Mouse (Mus musculus): ENCODE data around the gene Zfp746. TPM values are rescaled to one million over a fixed set of nuclear protein-coding genes. Genes with fewer than 3 reads are reported as not detected.

Gene Zfp746
- total and polyA plus RNA-seq, 2 experiments from 2014 or later, result 15.7 to 40.0 TPM

- TF ChIP-seq CTCF (IDR thresholded peaks at IDR 0.05), result no peak
- no peaks in the 10 kb centered on the region for H3K9me3 ChIP-seq (ENCODE audit: low read length)
- H3K36me3 ChIP-seq (ENCODE audit: insufficient read depth, low read length), result peaks cover 50% of the 10 kb centered on the region
- H3K4me1 ChIP-seq (ENCODE audit: insufficient read depth, low read length), result no peaks in the 10 kb centered on the region
- H3K9ac ChIP-seq (replicated peaks; ENCODE audit: low read length, poor library complexity, severe bottlenecking), result no peak overlapping the region
- no peak overlapping the region for H3K4me3 ChIP-seq (ENCODE audit: low read depth, low read length)
- DNase-seq (ENCODE audit: low spot score) (no peak), ATAC-seq (ENCODE audit: low FRiP score) (no peak)
- no peak overlapping the region for H3K27ac ChIP-seq (ENCODE audit: low read depth, low read length)
- 92% methylated on average over 14 of the region's 14 CpGs for WGBS
- H3K27me3 ChIP-seq (ENCODE audit: insufficient read depth, low read length), result no peaks in the 10 kb centered on the region
- no peak overlapping the region for H3K4me2 ChIP-seq (ENCODE audit: low read depth, low read length, poor library complexity, severe bottlenecking)
Measured at GRCm38 (mm10) chr6:48064451-48064850, 21.9 kb downstream of the Zfp746 start.

GRCm38 (mm10) chr6:48063940-48064339, 22.5 kb downstream of the Zfp746 start:
- 96% methylated on average over 28 of the region's 28 CpGs for WGBS
- peaks cover 50% of the 10 kb centered on the region for H3K36me3 ChIP-seq (ENCODE audit: insufficient read depth, low read length)

DNA sequence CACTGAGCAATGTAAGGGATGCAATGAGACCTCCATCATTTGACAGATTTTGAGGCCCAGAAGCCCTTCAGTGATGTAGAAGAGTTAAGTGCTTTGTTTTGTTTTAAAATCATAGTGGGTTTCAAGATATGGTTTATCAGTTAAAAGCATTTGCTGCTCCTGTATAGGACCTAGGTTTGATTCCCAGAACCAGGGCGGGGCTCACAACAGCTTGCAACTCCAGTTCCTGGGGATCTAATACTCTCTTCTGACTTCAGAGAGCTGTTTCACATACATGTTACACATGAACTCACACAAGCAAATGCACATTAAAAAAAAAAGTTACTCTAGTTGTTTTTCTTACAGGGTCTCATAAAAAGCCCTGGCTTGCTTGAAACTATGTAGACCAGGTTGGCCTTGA, 25.5 kb downstream of the Zfp746 start:
- Histone ChIP-seq H3K36me3 (ENCODE audit: insufficient read depth, low read length) (peaks cover 33% of the 10 kb centered on the region), H3K27me3 (ENCODE audit: insufficient read depth, low read length) (no peaks in the 10 kb centered on the region), H3K9me3 (ENCODE audit: low read length) (no peaks in the 10 kb centered on the region), H3K27ac (ENCODE audit: low read depth, low read length) (no peak overlapping the region), H3K9ac (replicated peaks; ENCODE audit: low read length, poor library complexity, severe bottlenecking) (no peak overlapping the region), H3K4me3 (ENCODE audit: low read depth, low read length) (no peak overlapping the region), H3K4me2 (ENCODE audit: low read depth, low read length, poor library complexity, severe bottlenecking) (no peak overlapping the region), H3K4me1 (ENCODE audit: insufficient read depth, low read length) (no peaks in the 10 kb centered on the region)
- TF ChIP-seq CTCF (IDR thresholded peaks at IDR 0.05), result no peak
- ATAC-seq (ENCODE audit: low FRiP score) (no peak), DNase-seq (ENCODE audit: low spot score) (no peak)
- WGBS, result 100% methylated on average over 1 of the region's 1 CpGs

More at GRCm38 (mm10) chr6:48063940-48064339, 22.5 kb downstream of the Zfp746 start:
- Histone ChIP-seq H3K4me2 (ENCODE audit: low read depth, low read length, poor library complexity, severe bottlenecking) (no peak overlapping the region), H3K27ac (ENCODE audit: low read depth, low read length) (no peak overlapping the region), H3K4me1 (ENCODE audit: insufficient read depth, low read length) (no peaks in the 10 kb centered on the region), H3K4me3 (ENCODE audit: low read depth, low read length) (no peak overlapping the region), H3K27me3 (ENCODE audit: insufficient read depth, low read length) (no peaks in the 10 kb centered on the region), H3K9ac (replicated peaks; ENCODE audit: low read length, poor library complexity, severe bottlenecking) (no peak overlapping the region), H3K9me3 (ENCODE audit: low read length) (no peaks in the 10 kb centered on the region)
- DNase-seq (ENCODE audit: low spot score) (no peak), ATAC-seq (ENCODE audit: low FRiP score) (peak; percentile 41; the same call in 1 of the 2 replicates)
- no peak for TF ChIP-seq CTCF (IDR thresholded peaks at IDR 0.05)

DNA sequence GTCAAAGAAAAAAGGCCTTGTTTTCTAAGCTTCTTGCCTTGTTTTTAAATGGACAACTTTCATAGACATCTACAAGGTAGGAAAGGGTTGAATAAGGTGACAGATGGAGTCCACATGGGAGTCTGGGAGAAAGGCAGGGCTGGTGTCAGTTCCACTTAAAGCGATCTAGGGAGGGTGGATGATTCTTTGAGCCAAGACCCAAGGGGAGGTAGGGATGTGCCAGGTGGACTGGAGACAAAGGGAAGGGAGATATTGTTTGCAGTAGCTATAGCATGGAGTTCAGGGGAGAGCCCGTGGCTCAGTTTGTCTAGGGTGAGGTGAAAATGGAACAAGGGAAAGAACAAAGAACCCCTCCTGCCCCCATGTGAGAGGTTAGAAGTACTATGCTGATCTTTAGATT, 26.0 kb downstream of the Zfp746 start:
- H3K27ac ChIP-seq (ENCODE audit: low read depth, low read length), result no peak overlapping the region
- H3K9ac ChIP-seq (replicated peaks; ENCODE audit: low read length, poor library complexity, severe bottlenecking), result no peak overlapping the region
- no peaks in the 10 kb centered on the region for H3K9me3 ChIP-seq (ENCODE audit: low read length)
- no peak for TF ChIP-seq CTCF (IDR thresholded peaks at IDR 0.05)
- ATAC-seq (ENCODE audit: low FRiP score) (no peak), DNase-seq (ENCODE audit: low spot score) (peak; percentile 65)
- 79% methylated on average over 2 of the region's 2 CpGs for WGBS
- no peak overlapping the region for H3K4me3 ChIP-seq (ENCODE audit: low read depth, low read length)
- H3K36me3 ChIP-seq (ENCODE audit: insufficient read depth, low read length), result peaks cover 30% of the 10 kb centered on the region
- no peak overlapping the region for H3K4me2 ChIP-seq (ENCODE audit: low read depth, low read length, poor library complexity, severe bottlenecking)
- no peaks in the 10 kb centered on the region for H3K4me1 ChIP-seq (ENCODE audit: insufficient read depth, low read length)
- H3K27me3 ChIP-seq (ENCODE audit: insufficient read depth, low read length), result no peaks in the 10 kb centered on the region

DNA sequence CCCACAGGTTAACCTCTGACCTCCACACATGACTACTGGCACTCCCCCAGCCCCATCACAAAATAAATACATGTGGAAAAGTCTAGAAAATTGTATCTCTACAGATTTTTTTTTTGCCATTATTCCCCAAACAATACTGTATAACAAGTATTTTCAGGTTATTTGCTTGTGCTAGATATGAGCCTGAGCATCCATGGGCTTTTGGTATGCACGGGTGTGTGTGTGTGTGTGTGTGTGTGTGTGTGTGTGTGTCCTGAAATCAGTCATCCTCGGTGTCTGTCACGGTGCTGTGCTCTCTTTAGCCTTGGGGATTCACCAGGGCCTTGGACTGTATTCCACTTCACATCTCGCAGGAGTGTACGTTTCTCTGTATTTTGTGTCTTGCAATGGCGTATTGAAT, 34.3 kb downstream of the Zfp746 start:
- no peak for ATAC-seq (ENCODE audit: low FRiP score)
- no peak overlapping the region for H3K4me3 ChIP-seq (ENCODE audit: low read depth, low read length)
- no peak overlapping the region for H3K27ac ChIP-seq (ENCODE audit: low read depth, low read length)
- no peak for TF ChIP-seq CTCF (IDR thresholded peaks at IDR 0.05)
- no peaks in the 10 kb centered on the region for H3K9me3 ChIP-seq (ENCODE audit: low read length)
- H3K4me1 ChIP-seq (ENCODE audit: insufficient read depth, low read length), result no peaks in the 10 kb centered on the region
- H3K4me2 ChIP-seq (ENCODE audit: low read depth, low read length, poor library complexity, severe bottlenecking), result no peak overlapping the region
- no peak overlapping the region for H3K9ac ChIP-seq (replicated peaks; ENCODE audit: low read length, poor library complexity, severe bottlenecking)
- no peaks in the 10 kb centered on the region for H3K36me3 ChIP-seq (ENCODE audit: insufficient read depth, low read length)
- WGBS, result 74% methylated on average over 6 of the region's 6 CpGs
- H3K27me3 ChIP-seq (ENCODE audit: insufficient read depth, low read length), result no peaks in the 10 kb centered on the region
- DNase-seq (ENCODE audit: low spot score), result no peak

- peaks cover 1% of the 10 kb centered on the region for H3K4me1 ChIP-seq (ENCODE audit: insufficient read depth, low read length)
- no peak for TF ChIP-seq CTCF (IDR thresholded peaks at IDR 0.05)
- H3K9ac ChIP-seq (replicated peaks; ENCODE audit: low read length, poor library complexity, severe bottlenecking), result no peak overlapping the region
- H3K4me3 ChIP-seq (ENCODE audit: low read depth, low read length), result no peak overlapping the region
- H3K4me2 ChIP-seq (ENCODE audit: low read depth, low read length, poor library complexity, severe bottlenecking), result no peak overlapping the region
- no peak overlapping the region for H3K27ac ChIP-seq (ENCODE audit: low read depth, low read length)
- H3K9me3 ChIP-seq (ENCODE audit: low read length), result no peaks in the 10 kb centered on the region
- WGBS, result 89% methylated on average over 2 of the region's 2 CpGs
- DNase-seq (ENCODE audit: low spot score) (no peak), ATAC-seq (ENCODE audit: low FRiP score) (no peak)
- no peaks in the 10 kb centered on the region for H3K36me3 ChIP-seq (ENCODE audit: insufficient read depth, low read length)
- no peaks in the 10 kb centered on the region for H3K27me3 ChIP-seq (ENCODE audit: insufficient read depth, low read length)
Measured at GRCm38 (mm10) chr6:48051666-48052065, 34.7 kb downstream of the Zfp746 start.

Measured in midbrain, postnatal 0 days (tissue).